Mouse (Mus musculus) monocyte, adult 5-6 weeks (primary cell): ENCODE data around the gene Rbm20. TPM values are rescaled to one million over a fixed set of nuclear protein-coding genes. Genes with fewer than 3 reads are reported as not detected.
A peak's percentile ranks its signal among the peaks of the same experiment; 100 is the strongest.
"Not testable (repeated sequence)": the region's sequence is repeated elsewhere in the genome, so short reads cannot be mapped to it uniquely, and the experiment has no call there.

ENCODE experiments used
- ATAC-seq: fragments of 153-309, 156-312 bp; replicated peaks from 2 replicates; pipeline ENCODE4 v1.8.0; 2017; ENCODE audit warnings: mild to moderate bottlenecking; ENCODE audit not compliant: low TSS enrichment, insufficient number of reproducible peaks, severe bottlenecking, poor library complexity, low FRiP score
- total RNA-seq: library from RNA; stranded (forward); fragments of 200-1000, 200-491, 200-594 nt; gene quantifications from 3 replicates; pipeline ENCODE4 v1.2.3, GENCODE M21; 2017

Gene Rbm20
- total RNA-seq, 1 experiment from 2014 or later, result not detected

DNA sequence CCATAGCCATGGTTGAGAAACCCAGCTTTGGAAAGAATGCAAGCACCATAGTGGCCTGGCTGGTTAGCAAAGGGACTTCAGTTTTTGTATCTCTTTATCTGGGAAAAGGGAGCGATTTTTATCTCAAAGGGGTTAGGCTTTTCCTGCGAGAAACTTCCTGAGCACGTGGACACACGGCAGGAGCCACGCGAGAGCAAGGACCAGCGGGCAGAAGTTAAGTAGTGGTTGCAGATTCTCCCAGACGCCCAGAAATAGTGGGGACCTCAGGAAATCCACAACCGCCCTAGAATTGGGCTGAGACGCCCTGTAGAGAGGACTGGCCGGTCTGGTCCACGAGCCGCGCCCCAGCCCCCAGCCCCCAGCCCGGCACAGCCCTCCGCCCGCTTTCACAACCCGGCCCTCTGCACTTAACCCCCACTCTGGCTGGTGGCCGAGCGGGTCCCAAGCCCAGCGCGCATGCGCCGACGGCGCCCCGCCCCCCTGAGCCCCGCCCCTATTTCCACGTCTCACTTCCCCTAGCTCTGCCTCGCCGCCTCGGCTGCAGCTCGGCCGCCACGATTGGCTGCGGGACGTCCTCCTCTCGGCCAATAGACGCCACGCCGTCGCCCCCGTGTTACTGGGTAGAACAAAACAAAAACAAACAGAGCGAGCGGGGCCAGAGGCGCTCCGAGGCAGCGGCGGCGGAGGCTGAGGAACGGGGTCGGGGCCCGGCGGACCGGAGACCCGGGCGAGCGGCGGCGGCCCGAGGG is 225.8 kb downstream of the Rbm20 start:
- ATAC-seq, result peak; percentile 89

DNA sequence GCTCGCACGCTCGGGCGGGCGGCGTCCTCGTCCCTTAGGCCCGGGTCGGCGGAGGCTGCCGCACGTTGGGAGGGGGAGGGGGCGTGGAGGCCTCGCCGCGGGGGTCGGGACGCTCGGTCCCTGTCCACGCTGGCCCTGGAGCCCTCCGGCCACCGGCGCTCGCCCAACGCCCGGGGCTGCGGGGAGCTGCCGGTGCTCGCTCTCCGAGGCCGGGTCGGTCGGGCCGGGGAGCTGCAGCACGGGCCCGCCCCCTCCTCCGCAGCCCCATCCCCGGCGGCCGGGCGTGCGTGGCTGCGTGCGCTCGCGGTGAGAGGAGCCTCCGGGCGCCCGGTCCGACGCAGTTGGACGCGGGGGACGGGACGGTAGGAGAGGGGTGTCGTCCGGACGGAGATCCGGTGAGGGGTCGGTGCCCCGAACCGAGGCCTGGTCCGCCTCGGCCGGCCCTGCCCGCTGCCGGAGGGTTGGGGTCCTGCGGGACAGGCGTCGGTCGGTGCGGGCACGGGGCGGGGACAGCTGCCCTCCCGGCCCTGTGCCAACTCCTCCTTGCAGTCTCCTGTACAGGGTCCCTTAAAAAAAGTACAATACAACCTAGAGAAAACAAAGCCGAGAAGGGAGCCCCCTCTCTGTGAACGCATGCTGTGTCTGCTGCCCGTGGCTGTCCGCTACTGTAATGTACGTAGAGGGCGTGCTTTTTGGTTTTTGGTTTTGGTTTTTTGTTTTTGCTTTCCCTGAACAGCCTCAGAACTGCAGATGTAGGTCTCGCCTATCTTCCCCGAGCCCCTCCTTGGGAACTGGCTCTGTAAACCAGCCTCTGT is 226.6 kb downstream of the Rbm20 start:
- ATAC-seq, result no peak

- ATAC-seq, result no peak
Measured at GRCm38 (mm10) chr19:53904833-53905480, 227.9 kb downstream of the Rbm20 start.

DNA sequence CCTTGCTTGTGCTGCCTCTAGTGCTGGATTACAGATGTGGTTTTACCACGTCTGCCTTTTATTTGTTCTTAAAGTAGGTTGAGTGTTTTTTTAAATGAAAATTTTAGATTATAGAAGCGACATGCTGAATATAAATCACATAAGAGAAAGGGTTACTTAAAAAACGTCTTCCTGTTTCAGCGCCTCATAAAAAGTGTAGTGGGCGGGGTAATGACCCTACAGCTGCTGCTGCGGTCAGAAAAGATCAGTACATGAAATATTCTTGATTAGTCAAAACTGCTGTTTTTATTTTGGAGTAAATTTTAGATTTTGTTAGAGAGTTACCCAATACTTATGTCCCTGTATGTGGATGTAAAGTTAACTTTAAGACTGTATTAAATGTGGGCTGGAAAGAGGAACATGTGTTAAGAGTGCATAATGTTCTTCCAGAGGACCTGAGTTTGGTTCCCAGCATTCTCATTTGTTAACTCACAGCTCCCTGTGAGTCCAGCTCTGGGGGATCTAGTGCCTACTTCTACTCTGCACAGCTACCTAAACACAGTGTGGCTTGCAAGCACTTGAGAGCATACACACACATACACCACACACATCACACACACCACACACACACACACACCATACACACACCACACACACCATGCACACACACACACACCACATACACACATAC is 229.1 kb downstream of the Rbm20 start:
- no peak for ATAC-seq

- ATAC-seq, result not testable (repeated sequence)
Measured at GRCm38 (mm10) chr19:53906703-53907070, 229.6 kb downstream of the Rbm20 start.

GRCm38 (mm10) chr19:53914950-53915349 is 237.8 kb downstream of the Rbm20 start:
- ATAC-seq, result no peak

Other genes with a start within 250 kb of the Rbm20 start
- gene Dusp5, start 148.2 kb upstream of the Rbm20 start, total RNA-seq, result 247 to 384 TPM (median 376 TPM) in 3 replicates
- gene Nutf2-ps1, start 88.2 kb upstream of the Rbm20 start, total RNA-seq, result 26.1 TPM in 1 of 3 replicates, not detected in the others
- 99.5 to 152 TPM (median 121 TPM) in 3 replicates for gene Smc3, start 76.9 kb upstream of the Rbm20 start, total RNA-seq
- 238 to 392 TPM (median 322 TPM) in 3 replicates for gene Pdcd4, start 214.9 kb downstream of the Rbm20 start, total RNA-seq